Mouse (Mus musculus): ENCODE results near the gene Pdk3.

Pdk3 gene

GRCm38 (mm10) chrX:93831561-93832336 is at the start of gene Pdk3:
TSS of gene Pdk3 (minus strand) at chrX:93832201.
- peak; percentile 78 for DNase-seq (ENCODE audit: low read depth, low spot score)

- no peak for DNase-seq (ENCODE audit: low read depth, low spot score)
Measured at GRCm38 (mm10) chrX:93877634-93878016, 45.6 kb upstream of the Pdk3 start.

GRCm38 (mm10) chrX:93876981-93877633 is 45.1 kb upstream of the Pdk3 start:
- no peak for DNase-seq (ENCODE audit: low read depth, low spot score)

- no peak for DNase-seq (ENCODE audit: low read depth, low spot score)
Measured at GRCm38 (mm10) chrX:93863393-93863792, 31.4 kb upstream of the Pdk3 start.

GRCm38 (mm10) chrX:93862525-93863086 is 30.6 kb upstream of the Pdk3 start:
- DNase-seq (ENCODE audit: low read depth, low spot score): no peak

- DNase-seq (ENCODE audit: low read depth, low spot score): no peak
Measured at GRCm38 (mm10) chrX:93857756-93858155, 25.8 kb upstream of the Pdk3 start.

GRCm38 (mm10) chrX:93832337-93832884 is 410 bp upstream of the Pdk3 start:
- no peak for DNase-seq (ENCODE audit: low read depth, low spot score)

GRCm38 (mm10) chrX:93825787-93826186 is 6.2 kb downstream of the Pdk3 start:
- no peak for DNase-seq (ENCODE audit: low read depth, low spot score)

GRCm38 (mm10) chrX:93808040-93808439 is 24.0 kb downstream of the Pdk3 start:
- DNase-seq (ENCODE audit: low read depth, low spot score): no peak

- no peak for DNase-seq (ENCODE audit: low read depth, low spot score)
Measured at GRCm38 (mm10) chrX:93793168-93793567, 38.8 kb downstream of the Pdk3 start.

- DNase-seq (ENCODE audit: low read depth, low spot score): no peak
Measured at GRCm38 (mm10) chrX:93789562-93789961, 42.4 kb downstream of the Pdk3 start.

GRCm38 (mm10) chrX:93760770-93761169 is 71.2 kb downstream of the Pdk3 start:
- no peak for DNase-seq (ENCODE audit: low read depth, low spot score)

GRCm38 (mm10) chrX:93756867-93757455 is 75.0 kb downstream of the Pdk3 start:
- no peak for DNase-seq (ENCODE audit: low read depth, low spot score)

- no peak for DNase-seq (ENCODE audit: low read depth, low spot score)
Measured at GRCm38 (mm10) chrX:93755210-93755842, 76.7 kb downstream of the Pdk3 start.

GRCm38 (mm10) chrX:93750566-93750965 is 81.4 kb downstream of the Pdk3 start:
- DNase-seq (ENCODE audit: low read depth, low spot score): no peak

- no peak for DNase-seq (ENCODE audit: low read depth, low spot score)
Measured at GRCm38 (mm10) chrX:93749165-93749564, 82.8 kb downstream of the Pdk3 start.

GRCm38 (mm10) chrX:93732975-93733748 is 98.8 kb downstream of the Pdk3 start:
- DNase-seq (ENCODE audit: low read depth, low spot score): no peak

GRCm38 (mm10) chrX:93732407-93732806 is 99.6 kb downstream of the Pdk3 start:
- no peak for DNase-seq (ENCODE audit: low read depth, low spot score)

GRCm38 (mm10) chrX:93730854-93731253 is 101.1 kb downstream of the Pdk3 start:
- no peak for DNase-seq (ENCODE audit: low read depth, low spot score)

GRCm38 (mm10) chrX:93729529-93729928 is 102.5 kb downstream of the Pdk3 start:
- DNase-seq (ENCODE audit: low read depth, low spot score): no peak
